Mouse (Mus musculus) olfactory bulb, adult 2 months (tissue): ENCODE data around the gene Psmd6. TPM values are rescaled to one million over a fixed set of nuclear protein-coding genes. Genes with fewer than 3 reads are reported as not detected.
A peak's percentile ranks its signal among the peaks of the same experiment; 100 is the strongest.

Experiments
- H3K27ac ChIP-seq: fragments of 200-500 bp; 2 replicates; pipeline ENCODE4 v1.5.1; 2012; ENCODE audit warnings: low read depth, low read length; ENCODE audit not compliant: insufficient read depth
- H3K4me1 ChIP-seq: fragments of 200-500 bp; 2 replicates; pipeline ENCODE4 v1.6.1; 2012; ENCODE audit warnings: low read length; ENCODE audit not compliant: control insufficient read depth, insufficient read depth
- H3K4me3 ChIP-seq: fragments of 200-500 bp; 2 replicates; pipeline ENCODE4 v1.5.1; 2012; ENCODE audit warnings: mild to moderate bottlenecking, low read depth, low read length, moderate library complexity; ENCODE audit not compliant: insufficient read depth
- CTCF ChIP-seq: fragments of 200-500 bp; IDR thresholded peaks from 2 replicates; pipeline ENCODE4 v1.5.1; 2012; ENCODE audit warnings: low read depth, mild to moderate bottlenecking, low read length, moderate library complexity; ENCODE audit not compliant: insufficient read depth
- POLR2A ChIP-seq: fragments of 200-500 bp; IDR thresholded peaks from 2 replicates; pipeline ENCODE4 v1.6.1; 2012; ENCODE audit warnings: mild to moderate bottlenecking, low read depth, low read length, moderate library complexity; ENCODE audit not compliant: insufficient read depth
- WGBS: fragments of 180-500 bp; shearing (Covaris S2); methylation state at CpG from one replicate; pipeline ENCODE4 v1.1.7; 2018; 5-methylcytosine and 5-hydroxymethylcytosine counted together
- polyA plus RNA-seq: library from polyadenylated mRNA; stranded (reverse); fragments of >200 nt; gene quantifications from 2 replicates; pipeline ENCODE4 v1.2.4, GENCODE M21; 2012; ENCODE audit warnings: low replicate concordance; ENCODE audit not compliant: missing spikeins, insufficient read depth, insufficient read length

Psmd6 gene
- polyA plus RNA-seq, result not detected in 2 replicates

GRCm38 (mm10) chr14:14120230-14121096, at the start of gene Psmd6:
Gene Psmd6 (minus strand): TSS chr14:14120984.
- H3K4me3 ChIP-seq, result peak within 1 kb of the TSS; percentile 97
- TF ChIP-seq CTCF (peak; percentile 95), POLR2A (peak; percentile 74)
- WGBS, result under 1% methylated on average over 68 of the region's 68 CpGs
- H3K4me1 ChIP-seq, result peaks cover 7% of the 10 kb centered on the region; the same call in 1 of the 2 replicates
- H3K27ac ChIP-seq, result peak within 1 kb of the TSS; percentile 62; the same call in 1 of the 2 replicates

- 42% methylated on average over 4 of the region's 4 CpGs for WGBS
- Histone ChIP-seq H3K27ac (no peak overlapping the region), H3K4me3 (no peak overlapping the region), H3K4me1 (0 out of 2 replicates have a peak, but pooled peaks cover 2% of the 10 kb centered on the region)
- TF ChIP-seq POLR2A (no peak), CTCF (no peak)
Measured at GRCm38 (mm10) chr14:14110710-14111109, 10.1 kb downstream of the Psmd6 start.

- Histone ChIP-seq H3K27ac (no peak overlapping the region), H3K4me1 (no peaks in the 10 kb centered on the region), H3K4me3 (no peak overlapping the region)
- 65% methylated on average over 2 of the region's 2 CpGs for WGBS
- TF ChIP-seq POLR2A, result no peak
- no peak for TF ChIP-seq CTCF
Measured at GRCm38 (mm10) chr14:14104930-14105318, 15.9 kb downstream of the Psmd6 start.

GRCm38 (mm10) chr14:14104213-14104929, 16.4 kb downstream of the Psmd6 start:
- TF ChIP-seq POLR2A, result no peak
- no peak for TF ChIP-seq CTCF
- 76% methylated on average over 13 of the region's 13 CpGs for WGBS
- Histone ChIP-seq H3K27ac (no peak overlapping the region), H3K4me1 (no peaks in the 10 kb centered on the region), H3K4me3 (no peak overlapping the region)

GRCm38 (mm10) chr14:14101296-14101695, 19.5 kb downstream of the Psmd6 start:
- TF ChIP-seq POLR2A (no peak), CTCF (no peak)
- no peak overlapping the region for H3K4me3 ChIP-seq
- no peaks in the 10 kb centered on the region for H3K4me1 ChIP-seq
- 91% methylated on average over 9 of the region's 9 CpGs for WGBS
- H3K27ac ChIP-seq, result no peak overlapping the region

- Histone ChIP-seq H3K4me3 (no peak overlapping the region), H3K27ac (no peak overlapping the region), H3K4me1 (no peaks in the 10 kb centered on the region)
- no peak for TF ChIP-seq POLR2A
- TF ChIP-seq CTCF, result no peak
- WGBS, result 88% methylated on average over 8 of the region's 8 CpGs
Measured at GRCm38 (mm10) chr14:14100773-14101280, 20.0 kb downstream of the Psmd6 start.

GRCm38 (mm10) chr14:14098330-14098980, 22.3 kb downstream of the Psmd6 start:
- no peaks in the 10 kb centered on the region for H3K4me1 ChIP-seq
- no peak overlapping the region for H3K27ac ChIP-seq
- TF ChIP-seq POLR2A, result no peak
- no peak for TF ChIP-seq CTCF
- no peak overlapping the region for H3K4me3 ChIP-seq
- WGBS, result 24% methylated on average over 10 of the region's 10 CpGs

- Histone ChIP-seq H3K4me1 (no peaks in the 10 kb centered on the region), H3K4me3 (no peak overlapping the region), H3K27ac (no peak overlapping the region)
- 91% methylated on average over 6 of the region's 6 CpGs for WGBS
- TF ChIP-seq CTCF (no peak), POLR2A (no peak)
Measured at GRCm38 (mm10) chr14:14090571-14090970, 30.2 kb downstream of the Psmd6 start.
